Comparison of ENCODE assay signal across 31 mouse cellular contexts in the genomic region with DNA sequence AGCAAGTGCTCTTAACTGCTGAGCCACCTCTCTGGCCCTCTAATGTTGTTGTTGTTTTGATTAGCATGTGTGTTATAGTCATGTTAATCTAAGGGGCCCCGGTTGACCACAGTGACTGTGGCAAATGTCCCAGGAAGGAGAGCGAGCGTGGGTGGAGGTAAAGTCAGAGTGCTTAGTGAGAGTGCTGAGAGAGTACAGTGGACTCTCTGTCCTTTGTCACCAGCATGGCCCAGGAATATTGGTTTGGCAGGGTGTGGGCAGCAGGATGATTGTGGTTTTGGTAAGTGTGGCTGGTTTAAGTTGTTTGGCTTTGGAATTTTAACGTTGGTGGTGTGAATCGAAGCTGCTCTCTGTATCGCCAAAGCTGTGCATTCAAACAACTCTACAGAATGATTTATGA. TPM values are rescaled to one million over a fixed set of nuclear protein-coding genes. Genes with fewer than 3 reads are reported as not detected.
DNase-seq lines count a peak whose midpoint lies in the region; ATAC-seq and TF ChIP-seq lines count a peak whose summit lies in the region.
"Had no signal": no experiment of that assay in that cellular context is flagged by ENCODE, and none has a peak within 500 bp of the region (broad histone marks: within the 10 kb centered on the region; RNA-seq: fewer than 3 reads in every experiment).

No protein-coding gene starts in this region.

- no peak overlapping the region for H3K4me3 ChIP-seq in heart, embryonic 11.5 days (ENCODE audit: low read depth, low read length)
- H3K4me3 ChIP-seq in liver, postnatal 0 days (ENCODE audit: low read depth, low read length), result no peak overlapping the region
- H3K4me3 ChIP-seq in liver, embryonic 12.5 days, result no peak overlapping the region
- no peak overlapping the region for H3K4me3 ChIP-seq in MEL (ENCODE audit: control insufficient read depth in 1 of 2, insufficient read depth in 1 of 2, low read depth in 2 of 2, low read length in 2 of 2)
- no peak overlapping the region for H3K4me3 ChIP-seq in small intestine, adult 2 months (ENCODE audit: low read depth, low read length)
- no peak overlapping the region for H3K4me3 ChIP-seq in kidney, adult 2 months (ENCODE audit: insufficient read depth, low read depth, low read length)
- H3K4me3 ChIP-seq in kidney, embryonic 16.5 days (ENCODE audit: low read length), result no peak overlapping the region
- H3K4me3 ChIP-seq: embryonic facial prominence, embryonic 13.5 days; embryonic facial prominence, embryonic 15.5 days; erythroblast, embryonic 14.5 days; forebrain, embryonic 10.5 days; forebrain, embryonic 12.5 days had no signal

- H3K79me2 ChIP-seq in MEL (ENCODE audit: control insufficient read depth, insufficient read depth, low read length, poor library complexity), result no peaks in the 10 kb centered on the region

- no peak for TF ChIP-seq EP300 in liver, postnatal 0 days (IDR thresholded peaks at IDR 0.05; ENCODE audit: low read depth)
- TF ChIP-seq EP300 in MEL (IDR thresholded peaks at IDR 0.05; ENCODE audit: low read depth in 1 of 2, low read length in 2 of 2), result 0 out of 4 replicates have a peak, but pooled peaks of 1 of the 2 experiments have one; percentile 7

- DNase-seq in heart, adult 11 months, result peak; percentile 44
- DNase-seq in liver, postnatal 0 days, result no peak
- DNase-seq in MEL (ENCODE audit: low read depth, low spot score), result peak; percentile 17
- DNase-seq in kidney, adult 2 months, result no peak
- DNase-seq: adrenal gland, postnatal 10 days; adrenal gland, postnatal 25 days; B cell, adult 2 months; cerebellum, adult 11 months; cerebellum, adult 18-20 months; cerebellum, adult 8-10 months; cerebellum, adult 9-11 months; cerebellum, postnatal 14 days; cerebellum, postnatal 36 days; embryo, embryonic 11 days had no signal

- H3K9me3 ChIP-seq in heart, embryonic 11.5 days (replicated peaks; ENCODE audit: control insufficient read depth, low read length), result no peaks in the 10 kb centered on the region
- H3K9me3 ChIP-seq in liver, postnatal 0 days (ENCODE audit: low read length), result no peaks in the 10 kb centered on the region
- H3K9me3 ChIP-seq in liver, embryonic 12.5 days (replicated peaks), result no peaks in the 10 kb centered on the region
- H3K9me3 ChIP-seq in MEL (replicated peaks; ENCODE audit: insufficient read depth, low read length), result no peaks in the 10 kb centered on the region
- H3K9me3 ChIP-seq in kidney, embryonic 16.5 days (ENCODE audit: low read length), result no peaks in the 10 kb centered on the region
- H3K9me3 ChIP-seq: embryonic facial prominence, embryonic 13.5 days; embryonic facial prominence, embryonic 15.5 days; forebrain, embryonic 10.5 days; forebrain, embryonic 12.5 days; G1E had no signal

- no peaks in the 10 kb centered on the region for H3K36me3 ChIP-seq in heart, embryonic 11.5 days (ENCODE audit: control insufficient read depth, insufficient read depth, low read length)
- no peaks in the 10 kb centered on the region for H3K36me3 ChIP-seq in liver, postnatal 0 days (replicated peaks; ENCODE audit: insufficient read depth, low read length)
- no peaks in the 10 kb centered on the region for H3K36me3 ChIP-seq in liver, embryonic 12.5 days
- peaks cover 0 to 26% of the 10 kb centered on the region in 2 experiments; a peak in 2 of 4 replicates for H3K36me3 ChIP-seq in MEL (ENCODE audit: control insufficient read depth in 1 of 2, insufficient read depth in 2 of 2, low read length in 2 of 2)
- no peaks in the 10 kb centered on the region for H3K36me3 ChIP-seq in small intestine, adult 2 months (ENCODE audit: control insufficient read depth, insufficient read depth, low read length)
- H3K36me3 ChIP-seq in kidney, adult 2 months (ENCODE audit: control insufficient read depth, insufficient read depth, low read length), result no peaks in the 10 kb centered on the region
- no peaks in the 10 kb centered on the region for H3K36me3 ChIP-seq in kidney, embryonic 16.5 days (ENCODE audit: insufficient read depth, low read length)
- H3K36me3 ChIP-seq: embryonic facial prominence, embryonic 13.5 days; embryonic facial prominence, embryonic 15.5 days; forebrain, embryonic 10.5 days; forebrain, embryonic 12.5 days; G1E had no signal

- no peak for TF ChIP-seq RAD21 in MEL (IDR thresholded peaks at IDR 0.05; ENCODE audit: low read depth, low read length)

- no peak for ATAC-seq in heart, embryonic 11.5 days (replicated peaks; ENCODE audit: insufficient number of reproducible peaks, low FRiP score, low TSS enrichment)
- no peak for ATAC-seq in liver, postnatal 0 days
- ATAC-seq in liver, embryonic 12.5 days, result no peak
- ATAC-seq in kidney, embryonic 16.5 days (ENCODE audit: low FRiP score, low TSS enrichment), result no peak
- ATAC-seq: activated CD4-positive, CD25-positive, alpha-beta regulatory T cell, adult 4 months; CD4-positive, CD25-positive, alpha-beta regulatory T cell, adult 4 months; forebrain, embryonic 14.5 days; forebrain, embryonic 16.5 days; Patski had no signal

- no peak overlapping the region for H3K4me2 ChIP-seq in heart, embryonic 11.5 days
- H3K4me2 ChIP-seq in liver, postnatal 0 days (ENCODE audit: low read depth, low read length), result no peak overlapping the region
- no peak overlapping the region for H3K4me2 ChIP-seq in liver, embryonic 12.5 days
- no peak overlapping the region for H3K4me2 ChIP-seq in kidney, embryonic 16.5 days (replicated peaks; ENCODE audit: low read depth, low read length)
- H3K4me2 ChIP-seq: embryonic facial prominence, embryonic 13.5 days; embryonic facial prominence, embryonic 15.5 days; forebrain, embryonic 12.5 days had no signal

- no peaks in the 10 kb centered on the region for H3K4me1 ChIP-seq in heart, embryonic 11.5 days (ENCODE audit: control insufficient read depth, insufficient read depth, low read length)
- peaks cover 8% of the 10 kb centered on the region for H3K4me1 ChIP-seq in liver, postnatal 0 days (ENCODE audit: insufficient read depth)
- H3K4me1 ChIP-seq in liver, embryonic 12.5 days, result 0 out of 2 replicates have a peak, but pooled peaks cover 9% of the 10 kb centered on the region
- H3K4me1 ChIP-seq in MEL (ENCODE audit: control insufficient read depth in 1 of 2, insufficient read depth in 2 of 2, low read length in 2 of 2), result peaks cover 12 to 21% of the 10 kb centered on the region in 2 experiments
- H3K4me1 ChIP-seq in small intestine, adult 2 months (ENCODE audit: control insufficient read depth, insufficient read depth, insufficient read length, low read length), result peaks cover 26% of the 10 kb centered on the region
- H3K4me1 ChIP-seq in kidney, adult 2 months (ENCODE audit: control insufficient read depth, insufficient read depth, low read length), result peaks cover 3% of the 10 kb centered on the region; the same call in 1 of the 2 replicates
- peaks cover 8% of the 10 kb centered on the region; the same call in 1 of the 2 replicates for H3K4me1 ChIP-seq in kidney, embryonic 16.5 days (ENCODE audit: insufficient read depth, low read length)

- WGBS in heart, embryonic 11.5 days (ENCODE audit: insufficient replicate concordance), result 75% methylated on average over 6 of the region's 6 CpGs
- WGBS in liver, postnatal 0 days (ENCODE audit: insufficient replicate concordance), result 56% methylated on average over 6 of the region's 6 CpGs
- 58% methylated on average over 6 of the region's 6 CpGs for WGBS in liver, embryonic 12.5 days (ENCODE audit: insufficient replicate concordance)
- WGBS in small intestine, adult 2 months, result 44% methylated on average over 6 of the region's 6 CpGs
- 80% methylated on average over 6 of the region's 6 CpGs for WGBS in kidney, adult 2 months
- WGBS in kidney, embryonic 16.5 days, result 66% methylated on average over 6 of the region's 6 CpGs

- H3K9ac ChIP-seq in heart, embryonic 11.5 days (ENCODE audit: low read depth, low read length), result no peak overlapping the region
- no peak overlapping the region for H3K9ac ChIP-seq in liver, postnatal 0 days (replicated peaks)
- no peak overlapping the region for H3K9ac ChIP-seq in liver, embryonic 12.5 days
- H3K9ac ChIP-seq in MEL (ENCODE audit: control insufficient read depth, low read depth, low read length, poor library complexity, severe bottlenecking), result no peak overlapping the region
- no peak overlapping the region for H3K9ac ChIP-seq in kidney, embryonic 16.5 days (replicated peaks; ENCODE audit: low read length)
- H3K9ac ChIP-seq: embryonic facial prominence, embryonic 13.5 days; embryonic facial prominence, embryonic 15.5 days; forebrain, embryonic 12.5 days had no signal

- H3K27me3 ChIP-seq in heart, embryonic 11.5 days (ENCODE audit: control insufficient read depth, insufficient read depth, low read length), result no peaks in the 10 kb centered on the region
- no peaks in the 10 kb centered on the region for H3K27me3 ChIP-seq in liver, postnatal 0 days (ENCODE audit: insufficient read depth, low read length)
- peaks cover 51% of the 10 kb centered on the region for H3K27me3 ChIP-seq in liver, embryonic 12.5 days (replicated peaks)
- H3K27me3 ChIP-seq in MEL (ENCODE audit: control insufficient read depth in 1 of 2, insufficient read depth in 2 of 2, low read length in 2 of 2), result peaks cover 2 to 3% of the 10 kb centered on the region in 2 experiments; a peak in 1 of 4 replicates
- H3K27me3 ChIP-seq in small intestine, adult 2 months (ENCODE audit: control insufficient read depth, insufficient read depth, low read length), result no peaks in the 10 kb centered on the region
- 0 out of 2 replicates have a peak, but pooled peaks cover 1% of the 10 kb centered on the region for H3K27me3 ChIP-seq in kidney, adult 2 months (replicated peaks; ENCODE audit: control insufficient read depth, insufficient read depth, low read length)
- H3K27me3 ChIP-seq in kidney, embryonic 16.5 days (ENCODE audit: insufficient read depth, low read length), result no peaks in the 10 kb centered on the region
- H3K27me3 ChIP-seq: CH12.LX; embryonic facial prominence, embryonic 15.5 days; forebrain, embryonic 12.5 days had no signal

- no peak for TF ChIP-seq CTCF in liver, postnatal 0 days (IDR thresholded peaks at IDR 0.05; ENCODE audit: low read depth)
- TF ChIP-seq CTCF in MEL (IDR thresholded peaks at IDR 0.05 in 2 of 3, conservative IDR thresholded peaks at IDR 0.05 in 1 of 3; ENCODE audit: control insufficient read depth in 1 of 3, insufficient read depth in 1 of 3, low read depth in 2 of 3, low read length in 3 of 3, poor library complexity in 1 of 3, severe bottlenecking in 1 of 3), result no peak
- TF ChIP-seq CTCF in small intestine, adult 2 months (IDR thresholded peaks at IDR 0.05; ENCODE audit: extremely low read depth, insufficient read length, insufficient replicate concordance, low read depth, low read length), result no peak
- no peak for TF ChIP-seq CTCF in kidney, adult 2 months (conservative IDR thresholded peaks at IDR 0.05; ENCODE audit: insufficient read depth, insufficient read length, low read depth, low read length)

- H3K27ac ChIP-seq in heart, embryonic 11.5 days (ENCODE audit: low read depth, low read length), result no peak overlapping the region
- H3K27ac ChIP-seq in liver, postnatal 0 days (ENCODE audit: low read depth), result peak overlapping the region; percentile 91
- H3K27ac ChIP-seq in liver, embryonic 12.5 days, result no peak overlapping the region
- no peak overlapping the region for H3K27ac ChIP-seq in MEL (ENCODE audit: control insufficient read depth, low read depth, low read length)
- H3K27ac ChIP-seq in small intestine, adult 2 months (ENCODE audit: insufficient read depth, low read depth, low read length), result peak overlapping the region; percentile 21; the same call in 1 of the 2 replicates
- H3K27ac ChIP-seq in kidney, adult 2 months (ENCODE audit: insufficient read depth, low read depth, low read length), result no peak overlapping the region
- H3K27ac ChIP-seq in kidney, embryonic 16.5 days (ENCODE audit: low read length), result no peak overlapping the region
- H3K27ac ChIP-seq: embryonic facial prominence, embryonic 13.5 days; embryonic facial prominence, embryonic 15.5 days; forebrain, embryonic 10.5 days; forebrain, embryonic 12.5 days had no signal

- no peak for TF ChIP-seq POLR2A in MEL (IDR thresholded peaks at IDR 0.05; ENCODE audit: control insufficient read depth in 1 of 2, insufficient read depth in 1 of 2, low read depth in 1 of 2, low read length in 2 of 2, poor library complexity in 1 of 2)
- TF ChIP-seq POLR2A in small intestine, adult 2 months (IDR thresholded peaks at IDR 0.05; ENCODE audit: low read depth, low read length), result no peak
- no peak for TF ChIP-seq POLR2A in kidney, adult 2 months (IDR thresholded peaks at IDR 0.05; ENCODE audit: low read depth, low read length)

RNA-seq across cellular contexts. Expression of gene Vwa3b, which starts 0.5 kb away (rescaled TPM):
- polyA plus RNA-seq in heart, embryonic 11.5 days (2014; fragmentation: Nextera tagmentation; extraction: Ambion mirVana), result 0.25 TPM in 1 of 2 replicates, not detected in the other
- 1.1 and 1.8 TPM in 2 replicates for polyA plus RNA-seq in liver, postnatal 0 days (2015; fragmentation: Nextera tagmentation; extraction: Ambion mirVana)
- polyA plus RNA-seq in liver, embryonic 12.5 days (2016; fragmentation: Nextera tagmentation; extraction: Ambion mirVana), result not detected in 2 replicates
- total RNA-seq in MEL (2012; rRNA removed), result not detected in 2 replicates
- polyA plus RNA-seq in MEL (2012; ENCODE audit: insufficient read depth in 1 of 2, insufficient read length in 2 of 2, low read depth in 1 of 2, low replicate concordance in 2 of 2, missing spikeins in 1 of 2), result not detected
- 0.04 and 0.06 TPM in 2 replicates for polyA plus RNA-seq in small intestine, adult 2 months (2012; rRNA removed)
- polyA plus RNA-seq in kidney, adult 2 months (2012; rRNA removed), result 0.14 and 0.34 TPM in 2 replicates
- 0.25 TPM in 1 of 2 replicates, not detected in the other for polyA plus RNA-seq in kidney, embryonic 16.5 days (2015; fragmentation: Nextera tagmentation; extraction: Ambion mirVana)
- total RNA-seq: CH12.LX; common myeloid progenitor, adult 5-6 weeks had no signal
- polyA plus RNA-seq: erythroblast, embryonic 14.5 days; G1E; Patski had no signal

Comparison
In these comparisons a context has a peak if more than half of its experiments do, and no peak if none do; other contexts are left out.
1. H3K27ac ChIP-seq: peak in liver, postnatal 0 days (single experiment) and small intestine, adult 2 months (single experiment); none in heart, embryonic 11.5 days (single experiment), liver, embryonic 12.5 days (single experiment), MEL (single experiment), kidney, adult 2 months (single experiment) and kidney, embryonic 16.5 days (single experiment).
2. DNase-seq: peak in heart, adult 11 months (single experiment) and MEL (single experiment); none in liver, postnatal 0 days (single experiment) and kidney, adult 2 months (single experiment).